Mouse (Mus musculus) neutrophil, adult 5-6 weeks (primary cell): ENCODE data around the gene Adora3. TPM values are rescaled to one million over a fixed set of nuclear protein-coding genes. Genes with fewer than 3 reads are reported as not detected.

Experiments
- ATAC-seq: fragments of 151-379, 151-347 bp; 2 replicates; pipeline ENCODE4 v1.8.0; 2017; ENCODE audit warnings: mild to moderate bottlenecking, moderate TSS enrichment; ENCODE audit not compliant: insufficient number of reproducible peaks, poor library complexity, low FRiP score, severe bottlenecking; ENCODE audit errors: extremely low read depth
- total RNA-seq: library from RNA; stranded (forward); fragments of 200-1000 nt; gene quantifications from 2 replicates; pipeline ENCODE4 v1.2.3, GENCODE M21; 2017

The Adora3 gene
- total RNA-seq, 1 experiment from 2014 or later: 1.6 TPM

- ATAC-seq: no peak
Observed at GRCm38 (mm10) chr3:105921959-105922358, 51.3 kb downstream of the Adora3 start.

- ATAC-seq: no peak
Observed at GRCm38 (mm10) chr3:105924616-105925015, 54.0 kb downstream of the Adora3 start.

GRCm38 (mm10) chr3:105927561-105928194 is 57.0 kb downstream of the Adora3 start:
- no peak for ATAC-seq

- peak; percentile 21; the same call in 1 of the 2 replicates for ATAC-seq
Observed at GRCm38 (mm10) chr3:105928195-105928569, 57.5 kb downstream of the Adora3 start.

GRCm38 (mm10) chr3:105928781-105929180 is 58.1 kb downstream of the Adora3 start:
- ATAC-seq: no peak

GRCm38 (mm10) chr3:105929821-105930220 is 59.2 kb downstream of the Adora3 start:
- no peak for ATAC-seq

- no peak for ATAC-seq
Observed at GRCm38 (mm10) chr3:105931095-105931494, 60.4 kb downstream of the Adora3 start.

GRCm38 (mm10) chr3:105932240-105933071 is 61.8 kb downstream of the Adora3 start, which contains the start of gene I830077J02Rik:
I830077J02Rik (minus strand) TSS chr3:105932664.
- ATAC-seq: peak; percentile 77

GRCm38 (mm10) chr3:105933926-105934325 is 63.3 kb downstream of the Adora3 start:
- ATAC-seq: no peak

GRCm38 (mm10) chr3:105935033-105935432 is 64.4 kb downstream of the Adora3 start:
- ATAC-seq: no peak

GRCm38 (mm10) chr3:105936111-105936510 is 65.5 kb downstream of the Adora3 start:
- no peak for ATAC-seq

GRCm38 (mm10) chr3:105951348-105951747 is 80.7 kb downstream of the Adora3 start:
- ATAC-seq: no peak

- ATAC-seq: no peak
Observed at GRCm38 (mm10) chr3:105957235-105957634, 86.6 kb downstream of the Adora3 start.

- no peak for ATAC-seq
Observed at GRCm38 (mm10) chr3:105958204-105958603, 87.5 kb downstream of the Adora3 start.

Other genes starting within 250 kb of the Adora3 start
- gene Ddx20, start 183.3 kb upstream of the Adora3 start, total RNA-seq: 32.2 and 36.5 TPM in 2 replicates
- 0.23 and 0.25 TPM in 2 replicates for gene Inka2, start 166.3 kb upstream of the Adora3 start, total RNA-seq
- 146 and 151 TPM in 2 replicates for gene Rap1a, start 69.5 kb upstream of the Adora3 start, total RNA-seq
- not detected in 2 replicates for gene Tmigd3, start within 50 bp of the Adora3 start, total RNA-seq
- gene I830077J02Rik, start 61.8 kb downstream of the Adora3 start, total RNA-seq: 45.8 and 49.3 TPM in 2 replicates
- gene Wdr77, start 88.5 kb downstream of the Adora3 start, total RNA-seq: 34.9 and 37.3 TPM in 2 replicates
- 296 and 319 TPM in 2 replicates for gene Atp5f1, start 89.2 kb downstream of the Adora3 start, total RNA-seq
- gene Ovgp1, start 102.9 kb downstream of the Adora3 start, total RNA-seq: 34.3 and 38.4 TPM in 2 replicates
- 1.7 TPM in 1 of 2 replicates, not detected in the other for gene Pifo, start 143.8 kb downstream of the Adora3 start, total RNA-seq
- gene Chil5, start 162.0 kb downstream of the Adora3 start, total RNA-seq: 0.74 and 2.9 TPM in 2 replicates
- not detected in 2 replicates for gene Chia1, start 242.4 kb downstream of the Adora3 start, total RNA-seq